Mouse (Mus musculus): ENCODE measurements around the gene Mthfd1.

Gene Mthfd1

GRCm38 (mm10) chr12:76263876-76264275, 8.8 kb downstream of the Mthfd1 start:
- DNase-seq (ENCODE audit: low spot score): no peak

GRCm38 (mm10) chr12:76264325-76264965, 9.3 kb downstream of the Mthfd1 start:
- no peak for DNase-seq (ENCODE audit: low spot score)

GRCm38 (mm10) chr12:76265001-76265400, 9.9 kb downstream of the Mthfd1 start:
- DNase-seq (ENCODE audit: low spot score): no peak

GRCm38 (mm10) chr12:76266875-76267274, 11.8 kb downstream of the Mthfd1 start:
- no peak for DNase-seq (ENCODE audit: low spot score)

- DNase-seq (ENCODE audit: low spot score): no peak
Observed at GRCm38 (mm10) chr12:76268686-76269085, 13.6 kb downstream of the Mthfd1 start.

GRCm38 (mm10) chr12:76269196-76269595, 14.1 kb downstream of the Mthfd1 start:
- DNase-seq (ENCODE audit: low spot score): no peak

- DNase-seq (ENCODE audit: low spot score): no peak
Observed at GRCm38 (mm10) chr12:76271516-76271915, 16.4 kb downstream of the Mthfd1 start.

GRCm38 (mm10) chr12:76272610-76273524, 17.8 kb downstream of the Mthfd1 start:
- DNase-seq (ENCODE audit: low spot score): no peak

GRCm38 (mm10) chr12:76278209-76278608, 23.1 kb downstream of the Mthfd1 start:
- no peak for DNase-seq (ENCODE audit: low spot score)

- DNase-seq (ENCODE audit: low spot score): no peak
Observed at GRCm38 (mm10) chr12:76280556-76280955, 25.5 kb downstream of the Mthfd1 start.

- no peak for DNase-seq (ENCODE audit: low spot score)
Observed at GRCm38 (mm10) chr12:76281111-76281660, 26.1 kb downstream of the Mthfd1 start.

GRCm38 (mm10) chr12:76282132-76282531, 27.0 kb downstream of the Mthfd1 start:
- peak; percentile 30 for DNase-seq (ENCODE audit: low spot score)

- no peak for DNase-seq (ENCODE audit: low spot score)
Observed at GRCm38 (mm10) chr12:76282532-76283173, 27.6 kb downstream of the Mthfd1 start.

GRCm38 (mm10) chr12:76285418-76285817, 30.3 kb downstream of the Mthfd1 start:
- DNase-seq (ENCODE audit: low spot score): no peak

GRCm38 (mm10) chr12:76287986-76288385, 32.9 kb downstream of the Mthfd1 start:
- no peak for DNase-seq (ENCODE audit: low spot score)

GRCm38 (mm10) chr12:76288494-76288893, 33.4 kb downstream of the Mthfd1 start:
- DNase-seq (ENCODE audit: low spot score): no peak

GRCm38 (mm10) chr12:76289428-76289827, 34.3 kb downstream of the Mthfd1 start:
- no peak for DNase-seq (ENCODE audit: low spot score)

GRCm38 (mm10) chr12:76290271-76290670, 35.2 kb downstream of the Mthfd1 start:
- DNase-seq (ENCODE audit: low spot score): no peak

- no peak for DNase-seq (ENCODE audit: low spot score)
Observed at GRCm38 (mm10) chr12:76293192-76293591, 38.1 kb downstream of the Mthfd1 start.

GRCm38 (mm10) chr12:76297830-76298229, 42.7 kb downstream of the Mthfd1 start:
- DNase-seq (ENCODE audit: low spot score): no peak

GRCm38 (mm10) chr12:76299361-76299906, 44.3 kb downstream of the Mthfd1 start:
- no peak for DNase-seq (ENCODE audit: low spot score)

GRCm38 (mm10) chr12:76300367-76300766, 45.3 kb downstream of the Mthfd1 start:
- no peak for DNase-seq (ENCODE audit: low spot score)

Data from testis, postnatal 14 days (tissue).